In the genomic region with DNA sequence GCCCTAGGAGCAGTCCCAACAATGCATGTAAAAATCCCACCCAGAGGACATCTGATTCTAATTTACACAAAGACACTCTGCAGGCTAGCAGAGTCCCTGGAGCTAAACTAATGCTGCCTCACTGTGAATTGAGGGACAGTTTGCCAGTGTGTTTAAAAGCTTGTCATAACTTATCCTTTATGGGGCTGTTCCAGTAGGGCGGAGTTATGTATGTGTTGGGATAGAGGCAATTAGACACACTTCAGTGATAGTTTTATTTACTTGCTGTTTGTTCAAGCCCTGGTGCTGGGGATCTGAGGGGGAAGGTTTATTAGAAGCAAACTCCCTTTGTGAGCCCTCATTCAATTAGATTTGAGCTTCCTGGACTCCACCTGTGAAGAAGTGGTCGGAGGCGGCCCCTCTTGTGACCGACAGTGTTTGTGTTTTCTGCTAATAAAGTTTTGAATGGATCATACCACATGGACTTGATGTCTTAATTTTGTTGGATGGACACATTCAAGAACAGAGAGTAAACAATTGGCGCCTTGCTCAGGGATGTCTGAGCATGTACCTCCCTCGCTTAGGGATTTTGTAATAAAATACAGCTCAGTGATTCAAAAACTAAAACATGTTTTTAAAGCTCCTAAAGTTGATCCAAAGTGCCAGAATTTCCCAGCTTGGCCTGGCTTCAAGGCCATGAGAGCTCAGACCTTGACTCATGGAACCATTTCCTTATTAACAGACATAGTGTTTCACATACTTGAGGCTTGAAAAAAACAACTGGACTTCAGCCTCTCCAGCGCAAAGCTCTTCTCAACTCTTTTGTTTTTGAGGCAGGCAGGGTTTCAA, we compare ENCODE assay signal across 8 mouse cellular contexts.
A peak's percentile ranks its signal among the peaks of the same experiment; 100 is the strongest.
DNase-seq lines count a peak whose midpoint lies in the region; ATAC-seq lines count a peak whose summit lies in the region.

No protein-coding gene starts in this region.

- no peak overlapping the region for H3K4me3 ChIP-seq in forebrain, embryonic 16.5 days (replicated peaks; ENCODE audit: low read length)

- no peaks in the 10 kb centered on the region for H3K36me3 ChIP-seq in forebrain, embryonic 16.5 days (ENCODE audit: control insufficient read depth, insufficient read depth)

- H3K9ac ChIP-seq in forebrain, embryonic 16.5 days (replicated peaks; ENCODE audit: low read depth, low read length), result no peak overlapping the region

- no peaks in the 10 kb centered on the region for H3K27me3 ChIP-seq in forebrain, embryonic 16.5 days (replicated peaks; ENCODE audit: control insufficient read depth, insufficient read depth, low read length)

- peak; percentile 64; the same call in 1 of the 2 replicates for ATAC-seq in forebrain, embryonic 16.5 days
- ATAC-seq in activated CD4-positive, CD25-positive, alpha-beta regulatory T cell, adult 4 months, result no peak

- intact Hi-C loops in left cerebral cortex, postnatal 36 days (cut with DNase I), result no loop called here

- H3K9me3 ChIP-seq in forebrain, embryonic 16.5 days (ENCODE audit: control insufficient read depth, low read length), result no peaks in the 10 kb centered on the region

- 15% methylated on average over 7 of the region's 7 CpGs for WGBS in forebrain, embryonic 16.5 days

- DNase-seq in embryo, embryonic 11.5 days (ENCODE audit: low read depth, low spot score), result peak; percentile 40
- DNase-seq in hindlimb bud, embryonic 11.5 days (ENCODE audit: extremely low spot score, low read depth, low spot score), result peak; percentile 71
- DNase-seq in lung, postnatal 10 days, result peak; percentile 54
- DNase-seq in testis, postnatal 10 days (ENCODE audit: low spot score), result peak; percentile 66
- DNase-seq in left cerebral cortex, postnatal 36 days (ENCODE audit: low spot score in 2 of 2), result no peak
- DNase-seq in left cerebral cortex, adult 8-10 months (ENCODE audit: low spot score in 2 of 2), result no peak

- H3K4me1 ChIP-seq in forebrain, embryonic 16.5 days (replicated peaks; ENCODE audit: control insufficient read depth, insufficient read depth, low read length), result 0 out of 2 replicates have a peak, but pooled peaks cover 2% of the 10 kb centered on the region

- no peak overlapping the region for H3K4me2 ChIP-seq in forebrain, embryonic 16.5 days (ENCODE audit: low read length)

- no peak overlapping the region for H3K27ac ChIP-seq in forebrain, embryonic 16.5 days (ENCODE audit: low read length)

Comparison
In these comparisons a context has a peak if more than half of its experiments do, and no peak if none do; other contexts are left out.
1. DNase-seq: peak in embryo, embryonic 11.5 days (single experiment), hindlimb bud, embryonic 11.5 days (single experiment), lung, postnatal 10 days (single experiment) and testis, postnatal 10 days (single experiment); none in left cerebral cortex, postnatal 36 days (0 of 2) and left cerebral cortex, adult 8-10 months (0 of 2).